Mouse (Mus musculus) CH12.LX (cell line): ENCODE results near the gene Fam234b. TPM values are rescaled to one million over a fixed set of nuclear protein-coding genes. Genes with fewer than 3 reads are reported as not detected.

ENCODE experiments used
- DNase-seq: peaks from one replicate; pipeline ENCODE4 v3.0.0-alpha.2; 2013; ENCODE audit errors: extremely low read depth
- H3K27ac ChIP-seq: 2 replicates; pipeline ENCODE4 v1.5.1; 2012; ENCODE audit warnings: low read depth, mild to moderate bottlenecking, control low read depth, moderate library complexity; ENCODE audit not compliant: insufficient read depth
- H3K27me3 ChIP-seq: replicated peaks from 2 replicates; pipeline ENCODE3; 2012; ENCODE audit warnings: inconsistent platforms
- H3K36me3 ChIP-seq, 2 experiments: replicated peaks in 1 of 2; 2 replicates each; pipeline versions ENCODE3 to v1.6.1; 2012; ENCODE audit warnings: inconsistent platforms in 1 of 2, low read length in 1 of 2, mild to moderate bottlenecking in 1 of 2, mixed read lengths in 1 of 2, moderate library complexity in 1 of 2; ENCODE audit not compliant: control insufficient read depth in 1 of 2, insufficient read depth in 1 of 2
- H3K4me1 ChIP-seq, 2 experiments: 2 replicates each; pipeline ENCODE4 v1.6.1; 2012; ENCODE audit warnings: inconsistent platforms in 1 of 2, moderate library complexity in 1 of 2; ENCODE audit not compliant: insufficient read depth in 2 of 2, control insufficient read depth in 1 of 2
- H3K4me2 ChIP-seq: 2 replicates; pipeline ENCODE4 v1.6.1; 2012; ENCODE audit warnings: low read depth, mild to moderate bottlenecking, control low read depth; ENCODE audit not compliant: poor library complexity, insufficient read depth, severe bottlenecking
- H3K4me3 ChIP-seq, 3 experiments: fragments of 150-350 bp in 1 of 3; sonication (generic) in 1 of 3; replicated peaks in 1 of 3; 2 replicates each; pipeline versions ENCODE3 to v1.5.1; 2011 to 2012; ENCODE audit warnings: low read depth in 2 of 3, low read length in 2 of 3, mild to moderate bottlenecking in 2 of 3, moderate library complexity in 2 of 3, control low read depth in 1 of 3, improper control_type of control experiment in 1 of 3, inconsistent platforms in 1 of 3, mixed read lengths in 1 of 3; ENCODE audit not compliant: poor library complexity in 1 of 3
- H3K79me2 ChIP-seq: replicated peaks from 2 replicates; pipeline ENCODE4 v1.6.1; 2012; ENCODE audit warnings: mild to moderate bottlenecking, moderate library complexity; ENCODE audit not compliant: control insufficient read depth, poor library complexity, insufficient read depth, severe bottlenecking; ENCODE audit errors: extremely low read depth
- H3K9ac ChIP-seq: 2 replicates; pipeline ENCODE4 v1.6.1; 2012; ENCODE audit warnings: low read depth, mild to moderate bottlenecking, control low read depth, moderate library complexity; ENCODE audit not compliant: insufficient read depth
- H3K9me3 ChIP-seq: replicated peaks from 2 replicates; pipeline ENCODE3; 2012; ENCODE audit warnings: low read length, inconsistent platforms, mixed read lengths
- CHD1 ChIP-seq: IDR thresholded peaks from 2 replicates; pipeline ENCODE4 v1.6.1; 2012; ENCODE audit warnings: low read depth, low read length, improper control_type of control experiment, inconsistent platforms
- CHD2 ChIP-seq: IDR thresholded peaks from 2 replicates; pipeline ENCODE4 v1.6.1; 2011; ENCODE audit warnings: low read length, improper control_type of control experiment
- CTCF ChIP-seq, 2 experiments: IDR thresholded peaks in 1 of 2; conservative IDR thresholded peaks in 1 of 2; 2 replicates each; pipeline ENCODE4 v1.5.1; 2011 to 2012; ENCODE audit warnings: low read depth in 2 of 2, low read length in 2 of 2, improper control_type of control experiment in 1 of 2, inconsistent platforms in 1 of 2, mild to moderate bottlenecking in 1 of 2, moderate library complexity in 1 of 2
- EP300 ChIP-seq: IDR thresholded peaks from 2 replicates; pipeline ENCODE4 v1.6.1; 2011; ENCODE audit warnings: low read length, improper control_type of control experiment
- ETS1 ChIP-seq: conservative IDR thresholded peaks from 2 replicates; pipeline ENCODE4 v1.6.1; 2012; ENCODE audit warnings: low read depth, mild to moderate bottlenecking, inconsistent platforms, low read length, improper control_type of control experiment, moderate library complexity
- HCFC1 ChIP-seq: IDR thresholded peaks from 2 replicates; pipeline ENCODE4 v1.6.1; 2012; ENCODE audit warnings: low read depth, mild to moderate bottlenecking, inconsistent platforms, low read length, improper control_type of control experiment
- JUN ChIP-seq: IDR thresholded peaks from 2 replicates; pipeline ENCODE4 v1.6.1; 2011; ENCODE audit warnings: low read depth, mild to moderate bottlenecking, low read length, improper control_type of control experiment, moderate library complexity; ENCODE audit not compliant: insufficient read depth
- JUND ChIP-seq: conservative IDR thresholded peaks from 2 replicates; pipeline ENCODE4 v1.6.1; 2011; ENCODE audit warnings: low read depth, low read length, improper control_type of control experiment
- KAT2A ChIP-seq: IDR thresholded peaks from 2 replicates; pipeline ENCODE4 v1.6.1; 2012; ENCODE audit warnings: low read length, improper control_type of control experiment, inconsistent platforms; ENCODE audit not compliant: insufficient replicate concordance
- MAX ChIP-seq: IDR thresholded peaks from 2 replicates; pipeline ENCODE4 v1.6.1; 2011; ENCODE audit warnings: low read length, improper control_type of control experiment
- MAZ ChIP-seq: IDR thresholded peaks from 2 replicates; pipeline ENCODE4 v1.6.1; 2012; ENCODE audit warnings: low read depth, mild to moderate bottlenecking, inconsistent platforms, low read length, improper control_type of control experiment, moderate library complexity
- MEF2A ChIP-seq: IDR thresholded peaks from 2 replicates; pipeline ENCODE4 v1.6.1; 2014; ENCODE audit warnings: low read depth, mild to moderate bottlenecking, inconsistent platforms, low read length, improper control_type of control experiment, borderline replicate concordance
- MYC ChIP-seq: IDR thresholded peaks from 2 replicates; pipeline ENCODE4 v1.6.1; 2011; ENCODE audit warnings: low read depth, mild to moderate bottlenecking, improper control_type of control experiment, low read length
- NELFE ChIP-seq: IDR thresholded peaks from 2 replicates; pipeline ENCODE4 v1.6.1; 2011; ENCODE audit warnings: low read depth, low read length, improper control_type of control experiment
- PAX5 ChIP-seq: IDR thresholded peaks from 2 replicates; pipeline ENCODE4 v1.6.1; 2012; ENCODE audit warnings: low read length, inconsistent platforms, mixed read lengths
- POLR2A ChIP-seq: IDR thresholded peaks from 2 replicates; pipeline ENCODE4 v1.6.1; 2011; ENCODE audit warnings: low read depth, mild to moderate bottlenecking, improper control_type of control experiment, low read length
- POLR2AphosphoS2 ChIP-seq: IDR thresholded peaks from 2 replicates; pipeline ENCODE4 v1.6.1; 2011; ENCODE audit warnings: low read depth, low read length, improper control_type of control experiment
- SIN3A ChIP-seq: IDR thresholded peaks from 2 replicates; pipeline ENCODE4 v1.6.1; 2012; ENCODE audit warnings: low read length, improper control_type of control experiment, inconsistent platforms
- TBP ChIP-seq: conservative IDR thresholded peaks from 2 replicates; pipeline ENCODE4 v1.6.1; 2011; ENCODE audit warnings: low read depth, low read length, improper control_type of control experiment
- TCF12 ChIP-seq: IDR thresholded peaks from 2 replicates; pipeline ENCODE4 v1.6.1; 2014; ENCODE audit warnings: low read depth, mild to moderate bottlenecking, inconsistent platforms, low read length, improper control_type of control experiment
- UBTF ChIP-seq: IDR thresholded peaks from 2 replicates; pipeline ENCODE4 v1.6.1; 2012; ENCODE audit warnings: low read depth, mild to moderate bottlenecking, inconsistent platforms, low read length, improper control_type of control experiment, moderate library complexity
- ZKSCAN1 ChIP-seq: IDR thresholded peaks from 2 replicates; pipeline ENCODE4 v1.6.1; 2012; ENCODE audit warnings: low read depth, inconsistent platforms, low read length, improper control_type of control experiment, borderline replicate concordance
- ZNF384 ChIP-seq: IDR thresholded peaks from 2 replicates; pipeline ENCODE4 v1.6.1; 2012; ENCODE audit warnings: low read depth, low read length, improper control_type of control experiment, inconsistent platforms
- dilution Hi-C: fragments of 300-500 bp; cut with MboI; formaldehyde crosslinking; loops from 2 replicates; pipeline ENCODE4 v1.14.3; 2020; ENCODE audit warnings: low sequenced_read_pairs; ENCODE audit not compliant: extremely low pct_unique_long_range_greater_than_20kb, extremely low pct_ligation_motif_present
- in situ Hi-C: fragments of 300-500 bp; cut with MboI; formaldehyde crosslinking; loops from 3 replicates; pipeline ENCODE4 v1.14.3; 2019; ENCODE audit warnings: low sequenced_read_pairs, low pct_ligation_motif_present, low pct_unique_long_range_greater_than_20kb, mixed read lengths
- polyA plus RNA-seq: library from polyadenylated mRNA; unstranded; fragments of >175 nt; gene quantifications from 2 replicates; pipeline ENCODE4 v1.2.1, GENCODE M21; 2012; ENCODE audit warnings: low read depth; ENCODE audit not compliant: insufficient read length
- total RNA-seq, 2 experiments: library from RNA; depleted of rRNA; stranded (reverse); fragments of 300-350 nt in 1 of 2; fragments of >200 nt in 1 of 2; gene quantifications; 2 replicates each; pipeline ENCODE4 v1.2.3; 2012 to 2014

The Fam234b gene
- total and polyA plus RNA-seq, 3 experiments, result 0.04 to 0.76 (median 0.20) TPM

DNA sequence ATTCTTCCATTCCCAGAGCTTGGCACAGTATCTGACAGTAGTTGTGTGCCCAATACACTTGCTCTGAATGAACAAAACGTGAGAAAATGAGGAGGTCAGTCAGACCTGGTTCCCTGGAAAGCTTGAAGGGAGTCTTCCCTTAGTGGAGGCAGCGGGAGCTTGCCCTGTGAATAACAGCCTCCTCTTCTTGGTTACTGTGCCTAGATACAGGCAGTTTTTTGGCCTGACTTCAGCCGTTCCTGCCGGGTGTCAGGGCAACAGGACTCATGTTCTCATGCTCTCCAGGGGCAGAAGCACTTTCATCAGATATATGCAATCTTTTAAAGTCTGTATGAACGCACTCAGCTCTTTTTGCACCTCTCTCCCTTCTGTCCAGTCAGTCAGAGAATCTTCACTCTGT lies 81.5 kb downstream of the Fam234b start:
- H3K27me3 ChIP-seq, result no peaks in the 10 kb centered on the region
- H3K79me2 ChIP-seq, result no peaks in the 10 kb centered on the region
- no peak overlapping the region for H3K27ac ChIP-seq
- no peak for TF ChIP-seq HCFC1
- no peak for TF ChIP-seq POLR2AphosphoS2
- no peak for TF ChIP-seq ZKSCAN1
- TF ChIP-seq CTCF (conservative IDR thresholded peaks at IDR 0.05 in 1 of 2, IDR thresholded peaks at IDR 0.05 in 1 of 2; ENCODE audit: low read depth in 2 of 2, low read length in 2 of 2), result no peak
- TF ChIP-seq TCF12, result no peak
- no peak for TF ChIP-seq CHD1
- no peak for TF ChIP-seq MAX
- no peak for TF ChIP-seq SIN3A
- TF ChIP-seq MYC, result no peak
- TF ChIP-seq MAZ, result no peak
- no peak for TF ChIP-seq PAX5
- no peak for TF ChIP-seq JUN
- TF ChIP-seq UBTF, result no peak
- no peak for TF ChIP-seq ETS1
- no peak for TF ChIP-seq CHD2
- no peak for TF ChIP-seq NELFE
- TF ChIP-seq, all 38 proteins: peak for 0
- H3K36me3 ChIP-seq, result no peaks in the 10 kb centered on the region
- no peaks in the 10 kb centered on the region; a peak in 1 of 4 replicates for H3K4me1 ChIP-seq
- dilution Hi-C loops (no loop called here), in situ Hi-C loops (no loop called here)
- H3K9me3 ChIP-seq, result no peaks in the 10 kb centered on the region
- no peak overlapping the region for H3K4me3 ChIP-seq
- no peak overlapping the region for H3K4me2 ChIP-seq
- no peak overlapping the region for H3K9ac ChIP-seq
- DNase-seq, result no peak

- Histone ChIP-seq H3K27ac (no peak overlapping the region), H3K9me3 (no peaks in the 10 kb centered on the region), H3K36me3 (no peaks in the 10 kb centered on the region), H3K27me3 (no peaks in the 10 kb centered on the region), H3K4me3 (no peak overlapping the region), H3K4me2 (no peak overlapping the region), H3K9ac (no peak overlapping the region)
- no peak for DNase-seq
- in situ Hi-C loops, result no loop called here
- TF ChIP-seq KAT2A, result no peak
- TF ChIP-seq MEF2A, result no peak
- no peak for TF ChIP-seq TBP
- no peak for TF ChIP-seq EP300
- TF ChIP-seq MAZ, result no peak
- no peak for TF ChIP-seq POLR2AphosphoS2
- no peak for TF ChIP-seq MAX
- no peak for TF ChIP-seq POLR2A
- no peak for TF ChIP-seq ZNF384
- TF ChIP-seq NELFE, result no peak
- TF ChIP-seq JUND, result no peak
- TF ChIP-seq HCFC1, result no peak
- TF ChIP-seq ETS1, result no peak
- no peak for TF ChIP-seq CHD2
- no peak for TF ChIP-seq UBTF
- TF ChIP-seq, all 38 proteins: peak for 0
- dilution Hi-C loops, result no loop called here
- no peaks in the 10 kb centered on the region; a peak in 1 of 4 replicates for H3K4me1 ChIP-seq
- H3K79me2 ChIP-seq, result no peaks in the 10 kb centered on the region
Observed at GRCm38 (mm10) chr6:135279856-135280255, 82.1 kb downstream of the Fam234b start.
